Mouse (Mus musculus) heart, postnatal 0 days (tissue): ENCODE measurements around the gene Nol8. TPM values are rescaled to one million over a fixed set of nuclear protein-coding genes. Genes with fewer than 3 reads are reported as not detected.

Experiments used
- ATAC-seq: fragments of 200-750 bp; cut with Nextera tagmentation; 2 replicates; pipeline ENCODE4 v1.8.0; 2017; ENCODE audit warnings: low read depth, moderate number of reproducible peaks, moderate library complexity; ENCODE audit not compliant: insufficient read depth
- DNase-seq: peaks from one replicate; pipeline ENCODE4 v3.0.0-alpha.2; 2016; ENCODE audit warnings: low spot score
- H3K27ac ChIP-seq: fragments of 300-500 bp; sonication (generic); 2 replicates; pipeline ENCODE4 v1.5.1; 2014; ENCODE audit warnings: low read depth, mild to moderate bottlenecking
- H3K27me3 ChIP-seq: fragments of 300-500 bp; sonication (generic); 2 replicates; pipeline ENCODE4 v1.6.1; 2014; ENCODE audit warnings: low read length, mixed read lengths; ENCODE audit not compliant: control insufficient read depth, insufficient read depth
- H3K36me3 ChIP-seq: fragments of 300-500 bp; sonication (generic); replicated peaks from 2 replicates; pipeline ENCODE4 v1.6.1; 2014; ENCODE audit warnings: low read length, mixed read lengths; ENCODE audit not compliant: control insufficient read depth, insufficient read depth
- H3K4me1 ChIP-seq: fragments of 300-500 bp; sonication (generic); 2 replicates; pipeline ENCODE4 v1.6.1; 2014; ENCODE audit warnings: antibody characterized with exemption; ENCODE audit not compliant: control insufficient read depth, insufficient read depth
- H3K4me2 ChIP-seq: fragments of 300-500 bp; sonication (generic); 2 replicates; pipeline ENCODE4 v1.6.1; 2014; ENCODE audit warnings: low read depth, mild to moderate bottlenecking, low read length, moderate library complexity
- H3K4me3 ChIP-seq: fragments of 300-500 bp; sonication (generic); 2 replicates; pipeline ENCODE4 v1.5.1; 2014; ENCODE audit warnings: low read depth, low read length
- H3K9ac ChIP-seq: fragments of 300-500 bp; sonication (generic); replicated peaks from 2 replicates; pipeline ENCODE4 v1.6.1; 2014; ENCODE audit warnings: low read depth, low read length, mixed read lengths
- H3K9me3 ChIP-seq: fragments of 300-500 bp; sonication (generic); replicated peaks from 2 replicates; pipeline ENCODE4 v1.6.1; 2016; ENCODE audit warnings: low read length; ENCODE audit not compliant: control insufficient read depth
- CTCF ChIP-seq: IDR thresholded peaks from 2 replicates; pipeline ENCODE4 v1.5.1; 2016; ENCODE audit warnings: antibody characterized with exemption, control low read depth, low read depth
- EP300 ChIP-seq: IDR thresholded peaks from 2 replicates; pipeline ENCODE4 v1.6.1; 2016; ENCODE audit warnings: antibody characterized with exemption, low read depth
- WGBS: fragments of 180-500 bp; shearing (Covaris S2); extraction: QIAGEN DNeasy Blood & Tissue Kit; methylation state at CpG from one replicate; pipeline ENCODE4 v1.1.7; 2014; 5-methylcytosine and 5-hydroxymethylcytosine counted together
- polyA plus RNA-seq: library from polyadenylated mRNA; unstranded; fragments of >200 nt; fragmentation: Nextera tagmentation; extraction: Ambion mirVana; gene quantifications from 2 replicates; pipeline ENCODE4 v1.2.1, GENCODE M21; 2015
- total RNA-seq: library from RNA; depleted of rRNA; stranded (reverse); fragments of >200 nt; gene quantifications from 2 replicates; pipeline ENCODE4 v1.2.3, GENCODE M21; 2014; ENCODE audit warnings: low replicate concordance

The Nol8 gene
- total and polyA plus RNA-seq, 2 experiments from 2014 or later, result 6.0 to 10.9 TPM

- TF ChIP-seq CTCF (no peak), EP300 (no peak)
- Histone ChIP-seq H3K9me3 (no peaks in the 10 kb centered on the region), H3K4me1 (no peaks in the 10 kb centered on the region), H3K36me3 (peaks cover 64% of the 10 kb centered on the region), H3K4me2 (no peak overlapping the region), H3K4me3 (no peak overlapping the region), H3K9ac (no peak overlapping the region), H3K27ac (no peak overlapping the region), H3K27me3 (no peaks in the 10 kb centered on the region)
- 92% methylated on average over 5 of the region's 5 CpGs for WGBS
- DNase-seq, result no peak
- ATAC-seq, result no peak
Measured at GRCm38 (mm10) chr13:49691056-49691455, 38.2 kb downstream of the Nol8 start.

- H3K4me3 ChIP-seq, result no peak overlapping the region
- H3K27me3 ChIP-seq, result no peaks in the 10 kb centered on the region
- H3K4me2 ChIP-seq, result no peak overlapping the region
- H3K27ac ChIP-seq, result no peak overlapping the region
- 89% methylated on average over 11 of the region's 11 CpGs for WGBS
- H3K36me3 ChIP-seq, result peaks cover 79% of the 10 kb centered on the region
- no peak overlapping the region for H3K9ac ChIP-seq
- no peak for TF ChIP-seq CTCF
- no peak for TF ChIP-seq EP300
- DNase-seq (no peak), ATAC-seq (no peak)
- no peaks in the 10 kb centered on the region for H3K9me3 ChIP-seq
- H3K4me1 ChIP-seq, result no peaks in the 10 kb centered on the region
Measured at GRCm38 (mm10) chr13:49703216-49703779, 50.4 kb downstream of the Nol8 start.

- WGBS, result 93% methylated on average over 3 of the region's 3 CpGs
- ATAC-seq, result no peak
Measured at GRCm38 (mm10) chr13:49706032-49706690, 53.3 kb downstream of the Nol8 start.

GRCm38 (mm10) chr13:49708311-49708710 is 55.4 kb downstream of the Nol8 start:
- ATAC-seq (no peak), DNase-seq (no peak)
- Histone ChIP-seq H3K4me2 (no peak overlapping the region), H3K4me3 (no peak overlapping the region), H3K4me1 (no peaks in the 10 kb centered on the region), H3K9me3 (no peaks in the 10 kb centered on the region), H3K36me3 (peaks cover 93% of the 10 kb centered on the region), H3K27me3 (no peaks in the 10 kb centered on the region), H3K27ac (no peak overlapping the region), H3K9ac (no peak overlapping the region)
- no peak for TF ChIP-seq EP300
- TF ChIP-seq CTCF, result no peak
- WGBS, result 85% methylated on average over 8 of the region's 8 CpGs

More at GRCm38 (mm10) chr13:49706032-49706690, 53.3 kb downstream of the Nol8 start:
- Histone ChIP-seq H3K9ac (no peak overlapping the region), H3K4me1 (no peaks in the 10 kb centered on the region), H3K27ac (no peak overlapping the region), H3K27me3 (no peaks in the 10 kb centered on the region), H3K4me3 (no peak overlapping the region), H3K4me2 (no peak overlapping the region), H3K36me3 (peaks cover 93% of the 10 kb centered on the region), H3K9me3 (no peaks in the 10 kb centered on the region)
- TF ChIP-seq CTCF, result no peak
- TF ChIP-seq EP300, result no peak
- DNase-seq, result no peak

- H3K4me3 ChIP-seq, result no peak overlapping the region
- 89% methylated on average over 12 of the region's 12 CpGs for WGBS
- no peaks in the 10 kb centered on the region for H3K4me1 ChIP-seq
- no peak overlapping the region for H3K27ac ChIP-seq
- DNase-seq (no peak), ATAC-seq (no peak)
- no peak overlapping the region for H3K4me2 ChIP-seq
- H3K9me3 ChIP-seq, result no peaks in the 10 kb centered on the region
- peaks cover 92% of the 10 kb centered on the region for H3K36me3 ChIP-seq
- TF ChIP-seq EP300 (no peak), CTCF (no peak)
- H3K9ac ChIP-seq, result no peak overlapping the region
- no peaks in the 10 kb centered on the region for H3K27me3 ChIP-seq
Measured at GRCm38 (mm10) chr13:49712047-49712721, 59.3 kb downstream of the Nol8 start.
